Mouse (Mus musculus) cortical plate, adult 2 months (tissue): ENCODE results near the gene Tnfrsf19.

Experiments
- CTCF ChIP-seq: fragments of 200-500 bp; IDR thresholded peaks from 2 replicates; pipeline ENCODE4 v1.5.1; 2011; ENCODE audit warnings: mild to moderate bottlenecking, control low read depth, low read length; ENCODE audit not compliant: insufficient read depth; ENCODE audit errors: extremely low read depth
- POLR2A ChIP-seq: fragments of 200-500 bp; IDR thresholded peaks from 2 replicates; pipeline ENCODE4 v1.6.1; 2011; ENCODE audit warnings: mild to moderate bottlenecking, low read length, control low read depth; ENCODE audit not compliant: insufficient read depth; ENCODE audit errors: extremely low read depth

DNA sequence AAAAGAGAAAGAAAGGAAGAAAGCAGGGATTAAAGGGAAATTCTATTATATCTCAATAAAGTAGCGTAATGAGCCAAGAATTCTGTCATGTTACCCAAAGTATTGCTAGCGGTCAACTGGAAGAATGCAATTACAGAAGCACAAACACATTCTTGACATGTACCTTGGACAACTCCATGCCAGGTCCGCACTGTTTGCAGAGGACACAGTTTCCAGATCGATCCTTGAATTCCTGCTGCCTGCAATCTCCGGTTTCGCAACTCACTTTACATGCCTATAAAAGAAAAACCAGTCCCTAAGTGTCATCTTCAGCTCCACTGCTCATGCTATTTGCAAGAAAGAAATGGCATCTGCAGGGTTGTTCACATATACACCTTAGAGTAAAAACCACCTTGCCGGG, 22.3 kb downstream of the Tnfrsf19 start:
- TF ChIP-seq CTCF (no peak), POLR2A (no peak)
